Mouse (Mus musculus): ENCODE measurements around the gene Tspan4.

- TF ChIP-seq GATA1 (IDR thresholded peaks at IDR 0.05; ENCODE audit: low read length) (no peak), TAL1 (IDR thresholded peaks at IDR 0.05; ENCODE audit: low read length) (no peak)
These were observed 31.2 kb upstream of the Tspan4 start, which contains the start of gene Pidd1 for GRCm38 (mm10) chr7:141443828-141444237.
